Mouse (Mus musculus) limb, embryonic 14.5 days (tissue): Measurements from ENCODE around the gene Atg3. TPM values are rescaled to one million over a fixed set of nuclear protein-coding genes. Genes with fewer than 3 reads are reported as not detected.

Experiments used
- ATAC-seq: fragments of 200-750 bp; cut with Nextera tagmentation; 2 replicates; pipeline ENCODE4 v1.8.0; 2017; ENCODE audit warnings: low read depth, moderate number of reproducible peaks, moderate TSS enrichment; ENCODE audit not compliant: low FRiP score
- DNase-seq: peaks from one replicate; pipeline ENCODE4 v3.0.0-alpha.2; 2015; ENCODE audit warnings: low spot score
- H3K27ac ChIP-seq: fragments of 300-500 bp; sonication (generic); replicated peaks from 2 replicates; pipeline ENCODE4 v1.5.1; 2014; ENCODE audit warnings: low read depth, mild to moderate bottlenecking, low read length, moderate library complexity, mixed read lengths
- H3K27me3 ChIP-seq: fragments of 300-500 bp; sonication (generic); 2 replicates; pipeline ENCODE4 v1.6.1; 2014; ENCODE audit warnings: low read length, mixed read lengths; ENCODE audit not compliant: control insufficient read depth, insufficient read depth
- H3K36me3 ChIP-seq: fragments of 300-500 bp; sonication (generic); 2 replicates; pipeline ENCODE4 v1.6.1; 2014; ENCODE audit warnings: mild to moderate bottlenecking, low read length, moderate library complexity, mixed read lengths; ENCODE audit not compliant: control insufficient read depth, insufficient read depth
- H3K4me1 ChIP-seq: fragments of 300-500 bp; sonication (generic); 2 replicates; pipeline ENCODE4 v1.6.1; 2014; ENCODE audit warnings: antibody characterized with exemption, low read length, mixed read lengths; ENCODE audit not compliant: control insufficient read depth, insufficient read depth
- H3K4me2 ChIP-seq: fragments of 300-500 bp; sonication (generic); replicated peaks from 2 replicates; pipeline ENCODE4 v1.6.1; 2014; ENCODE audit warnings: low read depth, mild to moderate bottlenecking, low read length, moderate library complexity; ENCODE audit not compliant: severe bottlenecking
- H3K4me3 ChIP-seq: fragments of 300-500 bp; sonication (generic); replicated peaks from 2 replicates; pipeline ENCODE4 v1.5.1; 2014; ENCODE audit warnings: low read length
- H3K9ac ChIP-seq: fragments of 300-500 bp; sonication (generic); 2 replicates; pipeline ENCODE4 v1.6.1; 2014; ENCODE audit warnings: mild to moderate bottlenecking, low read depth, low read length, moderate library complexity; ENCODE audit not compliant: severe bottlenecking
- H3K9me3 ChIP-seq: fragments of 300-500 bp; sonication (generic); 2 replicates; pipeline ENCODE4 v1.6.1; 2016; ENCODE audit warnings: low read length; ENCODE audit not compliant: control insufficient read depth
- POLR2A ChIP-seq: fragments of 200-500 bp; IDR thresholded peaks from 2 replicates; pipeline ENCODE4 v1.8.0; 2012; ENCODE audit warnings: inconsistent platforms, mild to moderate bottlenecking, moderate library complexity, borderline replicate concordance; ENCODE audit not compliant: insufficient read depth, insufficient read length; ENCODE audit errors: extremely low read depth
- WGBS: fragments of 180-500 bp; shearing (Covaris S2); extraction: QIAGEN DNeasy Blood & Tissue Kit; methylation state at CpG from one replicate; pipeline ENCODE4 v1.1.7; 2014; 5-methylcytosine and 5-hydroxymethylcytosine counted together
- polyA plus RNA-seq, 2 experiments: library from polyadenylated mRNA; depleted of rRNA in 1 of 2; stranded (reverse) in 1 of 2; unstranded in 1 of 2; fragments of >200 nt; fragmentation: Nextera tagmentation in 1 of 2; extraction: Ambion mirVana in 1 of 2; gene quantifications; 2 replicates each; pipeline versions ENCODE4 v1.2.1 to v1.2.3; 2012 to 2014

Gene Atg3
- polyA plus RNA-seq, 2 experiments: 28.8 to 36.8 TPM

DNA sequence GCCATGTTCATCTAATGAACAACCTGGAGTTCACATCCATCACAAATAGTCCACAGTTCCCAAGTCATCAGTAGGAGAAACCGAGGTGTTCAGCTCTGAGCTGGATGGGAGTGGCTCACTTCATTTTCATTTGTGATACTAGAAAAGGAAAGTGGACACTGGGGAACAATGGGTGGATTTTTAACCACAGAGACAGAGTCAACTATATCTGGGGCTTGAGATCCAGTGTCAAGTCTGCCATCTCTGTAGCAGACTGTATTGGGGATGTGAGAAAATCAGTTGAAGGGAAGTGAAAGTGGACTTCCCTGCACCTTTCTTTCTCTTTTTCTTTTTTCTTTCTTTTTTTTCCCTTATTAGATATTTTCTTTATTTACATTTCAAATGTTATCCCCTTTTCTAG, 68.4 kb downstream of the Atg3 start:
- H3K36me3 ChIP-seq: no peaks in the 10 kb centered on the region
- no peaks in the 10 kb centered on the region for H3K27me3 ChIP-seq
- no peak overlapping the region for H3K4me3 ChIP-seq
- no peak overlapping the region for H3K9ac ChIP-seq
- no peak for ATAC-seq
- DNase-seq: no peak
- H3K4me2 ChIP-seq: no peak overlapping the region
- WGBS: 56% methylated on average over 1 of the region's 1 CpGs
- H3K27ac ChIP-seq: no peak overlapping the region
- TF ChIP-seq POLR2A: no peak
- H3K4me1 ChIP-seq: no peaks in the 10 kb centered on the region
- no peaks in the 10 kb centered on the region for H3K9me3 ChIP-seq

DNA sequence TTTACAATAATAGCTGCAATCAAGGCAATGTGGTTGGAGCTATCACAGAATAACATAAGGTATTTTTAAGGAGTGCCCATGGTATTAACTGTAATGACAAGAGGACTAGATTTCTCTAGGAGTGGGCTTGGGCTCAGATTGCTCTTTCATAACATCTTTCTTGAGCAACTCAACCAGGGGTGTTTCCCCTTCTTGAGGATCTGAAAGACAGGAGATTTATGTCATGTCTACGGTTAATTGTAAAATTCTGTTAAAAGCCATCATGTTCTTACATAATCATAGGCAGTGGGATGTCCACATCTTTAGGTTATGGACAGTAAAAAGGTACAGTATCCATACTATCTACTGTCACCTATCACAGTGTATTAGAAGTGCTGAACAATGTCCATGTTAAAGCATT, 72.7 kb downstream of the Atg3 start:
- Histone ChIP-seq H3K4me2 (no peak overlapping the region), H3K4me3 (no peak overlapping the region), H3K4me1 (no peaks in the 10 kb centered on the region), H3K36me3 (no peaks in the 10 kb centered on the region), H3K9me3 (no peaks in the 10 kb centered on the region), H3K27ac (no peak overlapping the region), H3K9ac (no peak overlapping the region), H3K27me3 (no peaks in the 10 kb centered on the region)
- ATAC-seq: no peak
- no peak for DNase-seq
- WGBS: 87% methylated on average over 1 of the region's 1 CpGs
- no peak for TF ChIP-seq POLR2A

DNA sequence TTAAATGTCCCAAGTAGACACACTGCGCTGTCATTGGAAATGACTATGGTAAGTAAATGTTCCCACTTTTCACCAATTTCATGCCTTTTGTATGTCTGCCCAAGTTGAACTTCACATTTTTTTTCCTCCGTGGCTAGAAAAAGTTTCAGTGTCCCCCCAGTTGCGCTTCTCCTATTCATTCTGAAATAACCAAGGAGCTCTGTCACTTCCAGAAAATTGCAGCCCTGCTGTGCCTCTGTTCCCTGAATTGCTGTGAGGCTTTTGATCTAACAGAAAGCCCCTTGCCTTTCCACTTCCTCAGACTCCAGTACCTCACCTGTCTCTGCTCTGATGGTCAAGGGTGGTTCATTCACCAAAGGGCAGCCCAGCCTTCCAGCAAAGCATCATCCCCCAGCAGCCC, 74.4 kb downstream of the Atg3 start:
- Histone ChIP-seq H3K27ac (no peak overlapping the region), H3K9ac (no peak overlapping the region), H3K4me3 (no peak overlapping the region), H3K9me3 (no peaks in the 10 kb centered on the region), H3K27me3 (no peaks in the 10 kb centered on the region), H3K36me3 (no peaks in the 10 kb centered on the region), H3K4me2 (no peak overlapping the region), H3K4me1 (no peaks in the 10 kb centered on the region)
- no peak for ATAC-seq
- TF ChIP-seq POLR2A: no peak
- no peak for DNase-seq
- WGBS: 75% methylated on average over 3 of the region's 3 CpGs

Other genes starting within 250 kb of the Atg3 start
- gene Cd200r3, start 215.1 kb upstream of the Atg3 start, polyA plus RNA-seq (2012; rRNA removed): 1.1 TPM in 2 replicates
- gene Cd200r3, start 215.1 kb upstream of the Atg3 start, polyA plus RNA-seq (2014; fragmentation: Nextera tagmentation; extraction: Ambion mirVana): 1.9 and 2.1 TPM in 2 replicates
- gene Ccdc80, start 65.4 kb upstream of the Atg3 start, polyA plus RNA-seq (2012; rRNA removed): 44.5 and 56.9 TPM in 2 replicates
- gene Ccdc80, start 65.4 kb upstream of the Atg3 start, polyA plus RNA-seq (2014; fragmentation: Nextera tagmentation; extraction: Ambion mirVana): 94.4 and 107 TPM in 2 replicates
- gene Slc35a5, start 79 bp upstream of the Atg3 start, polyA plus RNA-seq (2012; rRNA removed): 11.2 and 14.8 TPM in 2 replicates
- gene Slc35a5, start 79 bp upstream of the Atg3 start, polyA plus RNA-seq (2014; fragmentation: Nextera tagmentation; extraction: Ambion mirVana): 16.0 and 18.8 TPM in 2 replicates
- gene Btla, start 65.5 kb downstream of the Atg3 start, polyA plus RNA-seq (2012; rRNA removed): 0.35 TPM in 2 replicates
- gene Btla, start 65.5 kb downstream of the Atg3 start, polyA plus RNA-seq (2014; fragmentation: Nextera tagmentation; extraction: Ambion mirVana): 0.70 and 0.73 TPM in 2 replicates